Mouse (Mus musculus) cerebellum, postnatal 4 days (tissue): ENCODE results near the gene Pparg.

ENCODE experiments used
- DNase-seq, 2 experiments: peaks; one replicate each; pipeline ENCODE4 v3.0.0; 2022; ENCODE audit warnings: low spot score in 2 of 2, mixed read lengths in 1 of 2

The Pparg gene

GRCm38 (mm10) chr6:115504915-115505314 lies 144.2 kb downstream of the Pparg start:
- DNase-seq = no peak

GRCm38 (mm10) chr6:115506425-115506824 lies 145.7 kb downstream of the Pparg start:
- DNase-seq = no peak

GRCm38 (mm10) chr6:115511447-115511846 lies 150.7 kb downstream of the Pparg start:
- no peak for DNase-seq

GRCm38 (mm10) chr6:115513207-115513606 lies 152.5 kb downstream of the Pparg start:
- DNase-seq = no peak

GRCm38 (mm10) chr6:115517904-115518303 lies 157.2 kb downstream of the Pparg start:
- DNase-seq = no peak

GRCm38 (mm10) chr6:115518352-115518751 lies 157.6 kb downstream of the Pparg start:
- no peak for DNase-seq

- DNase-seq = no peak
Observed at GRCm38 (mm10) chr6:115519275-115519699, 158.5 kb downstream of the Pparg start.

GRCm38 (mm10) chr6:115521923-115522322 lies 161.2 kb downstream of the Pparg start:
- no peak for DNase-seq

- no peak for DNase-seq
Observed at GRCm38 (mm10) chr6:115522691-115523146, 162.0 kb downstream of the Pparg start.

GRCm38 (mm10) chr6:115523201-115523600 lies 162.4 kb downstream of the Pparg start:
- peak in 1 of 2 experiments; percentile 45 for DNase-seq

GRCm38 (mm10) chr6:115524449-115524990 lies 163.8 kb downstream of the Pparg start:
- DNase-seq = no peak

GRCm38 (mm10) chr6:115527418-115527817 lies 166.7 kb downstream of the Pparg start:
- DNase-seq = no peak

- no peak for DNase-seq
Observed at GRCm38 (mm10) chr6:115528372-115528771, 167.6 kb downstream of the Pparg start.

GRCm38 (mm10) chr6:115534617-115535016 lies 173.9 kb downstream of the Pparg start:
- peak; percentile 35 to 75 for DNase-seq

GRCm38 (mm10) chr6:115536169-115536568 lies 175.4 kb downstream of the Pparg start:
- DNase-seq = no peak

- peak; percentile 73 to 88 for DNase-seq
Observed at GRCm38 (mm10) chr6:115538645-115539429, 178.1 kb downstream of the Pparg start.
